Mouse (Mus musculus) testis, adult 2 months (tissue): ENCODE data around the gene Mfsd2b.

ENCODE experiments used
- CTCF ChIP-seq: fragments of 200-500 bp; IDR thresholded peaks from 2 replicates; pipeline ENCODE4 v1.5.1; 2012; ENCODE audit warnings: low read depth, mild to moderate bottlenecking, inconsistent platforms, low read length, moderate library complexity; ENCODE audit not compliant: control insufficient read depth, insufficient read depth, insufficient replicate concordance
- POLR2A ChIP-seq: fragments of 200-500 bp; IDR thresholded peaks from 2 replicates; pipeline ENCODE4 v1.6.1; 2012; ENCODE audit warnings: low read depth, mild to moderate bottlenecking, inconsistent platforms, low read length, moderate library complexity; ENCODE audit not compliant: control insufficient read depth

- no peak for TF ChIP-seq POLR2A
- TF ChIP-seq CTCF, result no peak
Measured at GRCm38 (mm10) chr12:4872983-4873477, 1.1 kb downstream of the Mfsd2b start.
